Mouse (Mus musculus) intestine, embryonic 15.5 days (tissue): ENCODE data around the gene Mettl9. TPM values are rescaled to one million over a fixed set of nuclear protein-coding genes. Genes with fewer than 3 reads are reported as not detected.
A peak's percentile ranks its signal among the peaks of the same experiment; 100 is the strongest.

Source experiments
- ATAC-seq: fragments of 200-750 bp; cut with Nextera tagmentation; 2 replicates; pipeline ENCODE4 v1.8.0; 2017; ENCODE audit warnings: moderate TSS enrichment, moderate library complexity
- H3K27ac ChIP-seq: fragments of 300-500 bp; sonication (generic); 2 replicates; pipeline ENCODE4 v1.5.1; 2015; ENCODE audit warnings: mild to moderate bottlenecking, inconsistent platforms
- H3K27me3 ChIP-seq: fragments of 300-500 bp; sonication (generic); replicated peaks from 2 replicates; pipeline ENCODE4 v1.6.1; 2015; ENCODE audit warnings: inconsistent platforms
- H3K36me3 ChIP-seq: fragments of 300-500 bp; sonication (generic); 2 replicates; pipeline ENCODE4 v1.6.1; 2015; ENCODE audit warnings: inconsistent platforms
- H3K4me1 ChIP-seq: fragments of 300-500 bp; sonication (generic); replicated peaks from 2 replicates; pipeline ENCODE4 v1.6.1; 2015; ENCODE audit warnings: inconsistent platforms
- H3K4me2 ChIP-seq: fragments of 300-500 bp; sonication (generic); replicated peaks from 2 replicates; pipeline ENCODE4 v1.6.1; 2015; ENCODE audit warnings: mild to moderate bottlenecking, inconsistent platforms
- H3K4me3 ChIP-seq: fragments of 300-500 bp; sonication (generic); replicated peaks from 2 replicates; pipeline ENCODE4 v1.5.1; 2015; ENCODE audit warnings: inconsistent platforms
- H3K9ac ChIP-seq: fragments of 300-500 bp; sonication (generic); 2 replicates; pipeline ENCODE4 v1.6.1; 2015; ENCODE audit warnings: inconsistent platforms
- H3K9me3 ChIP-seq: fragments of 300-500 bp; sonication (generic); 2 replicates; pipeline ENCODE4 v1.6.1; 2016; ENCODE audit warnings: inconsistent platforms
- WGBS: fragments of 180-500 bp; shearing (Covaris S2); methylation state at CpG from one replicate; pipeline ENCODE4 v1.1.7; 2015; 5-methylcytosine and 5-hydroxymethylcytosine counted together
- polyA plus RNA-seq: library from polyadenylated mRNA; unstranded; fragments of >200 nt; fragmentation: Nextera tagmentation; extraction: Ambion mirVana; gene quantifications from 2 replicates; pipeline ENCODE4 v1.2.1, GENCODE M21; 2015

Mettl9 gene
- polyA plus RNA-seq, 1 experiment from 2014 or later, result 158 TPM

- H3K4me2 ChIP-seq, result no peak overlapping the region
- WGBS, result 72% methylated on average over 9 of the region's 9 CpGs
- no peaks in the 10 kb centered on the region for H3K27me3 ChIP-seq
Measured at GRCm38 (mm10) chr7:121082949-121083513, 48.8 kb downstream of the Mettl9 start.

GRCm38 (mm10) chr7:121084840-121085453, 50.7 kb downstream of the Mettl9 start:
- H3K4me1 ChIP-seq, result no peaks in the 10 kb centered on the region
- no peak overlapping the region for H3K4me3 ChIP-seq
- H3K27ac ChIP-seq, result no peak overlapping the region
- ATAC-seq, result no peak
- H3K9ac ChIP-seq, result no peak overlapping the region
- no peaks in the 10 kb centered on the region for H3K36me3 ChIP-seq
- H3K4me2 ChIP-seq, result no peak overlapping the region
- H3K9me3 ChIP-seq, result no peaks in the 10 kb centered on the region
- WGBS, result 61% methylated on average over 8 of the region's 8 CpGs
- H3K27me3 ChIP-seq, result no peaks in the 10 kb centered on the region

More at GRCm38 (mm10) chr7:121082949-121083513, 48.8 kb downstream of the Mettl9 start:
- no peak overlapping the region for H3K9ac ChIP-seq
- no peaks in the 10 kb centered on the region for H3K9me3 ChIP-seq
- no peak overlapping the region for H3K27ac ChIP-seq
- ATAC-seq, result no peak
- no peak overlapping the region for H3K4me3 ChIP-seq
- no peaks in the 10 kb centered on the region for H3K4me1 ChIP-seq
- H3K36me3 ChIP-seq, result no peaks in the 10 kb centered on the region

GRCm38 (mm10) chr7:121085500-121085899, 51.3 kb downstream of the Mettl9 start:
- H3K36me3 ChIP-seq, result no peaks in the 10 kb centered on the region
- ATAC-seq, result no peak
- no peak overlapping the region for H3K4me3 ChIP-seq
- H3K9me3 ChIP-seq, result no peaks in the 10 kb centered on the region
- H3K27me3 ChIP-seq, result no peaks in the 10 kb centered on the region
- H3K27ac ChIP-seq, result no peak overlapping the region
- no peaks in the 10 kb centered on the region for H3K4me1 ChIP-seq
- H3K9ac ChIP-seq, result no peak overlapping the region
- 23% methylated on average over 4 of the region's 4 CpGs for WGBS
- H3K4me2 ChIP-seq, result no peak overlapping the region

- Histone ChIP-seq H3K27ac (no peak overlapping the region), H3K27me3 (no peaks in the 10 kb centered on the region), H3K9ac (no peak overlapping the region), H3K4me2 (no peak overlapping the region), H3K36me3 (no peaks in the 10 kb centered on the region), H3K4me3 (no peak overlapping the region), H3K4me1 (no peaks in the 10 kb centered on the region), H3K9me3 (no peaks in the 10 kb centered on the region)
- no peak for ATAC-seq
- 76% methylated on average over 5 of the region's 5 CpGs for WGBS
Measured at GRCm38 (mm10) chr7:121088745-121089144, 54.5 kb downstream of the Mettl9 start.

- Histone ChIP-seq H3K27ac (no peak overlapping the region), H3K27me3 (no peaks in the 10 kb centered on the region), H3K9me3 (no peaks in the 10 kb centered on the region), H3K4me2 (no peak overlapping the region), H3K4me1 (no peaks in the 10 kb centered on the region), H3K9ac (no peak overlapping the region), H3K36me3 (no peaks in the 10 kb centered on the region), H3K4me3 (no peak overlapping the region)
- WGBS, result 87% methylated on average over 7 of the region's 7 CpGs
- ATAC-seq, result no peak
Measured at GRCm38 (mm10) chr7:121090748-121091147, 56.5 kb downstream of the Mettl9 start.

GRCm38 (mm10) chr7:121093026-121093425, 58.8 kb downstream of the Mettl9 start:
- no peaks in the 10 kb centered on the region for H3K36me3 ChIP-seq
- H3K4me3 ChIP-seq, result no peak overlapping the region
- no peak overlapping the region for H3K4me2 ChIP-seq
- no peaks in the 10 kb centered on the region for H3K4me1 ChIP-seq
- no peaks in the 10 kb centered on the region for H3K27me3 ChIP-seq
- no peak overlapping the region for H3K27ac ChIP-seq
- H3K9me3 ChIP-seq, result no peaks in the 10 kb centered on the region
- no peak overlapping the region for H3K9ac ChIP-seq
- 58% methylated on average over 4 of the region's 4 CpGs for WGBS
- no peak; the same call in 1 of the 2 replicates for ATAC-seq

GRCm38 (mm10) chr7:121098614-121099389, 64.6 kb downstream of the Mettl9 start:
- ATAC-seq, result no peak
- Histone ChIP-seq H3K9ac (no peak overlapping the region), H3K9me3 (no peaks in the 10 kb centered on the region), H3K27ac (no peak overlapping the region), H3K36me3 (no peaks in the 10 kb centered on the region), H3K4me2 (no peak overlapping the region), H3K4me1 (no peaks in the 10 kb centered on the region), H3K27me3 (no peaks in the 10 kb centered on the region), H3K4me3 (no peak overlapping the region)
- WGBS, result 65% methylated on average over 10 of the region's 10 CpGs

GRCm38 (mm10) chr7:121107851-121108250, 73.6 kb downstream of the Mettl9 start:
- H3K36me3 ChIP-seq, result no peaks in the 10 kb centered on the region
- 57% methylated on average over 3 of the region's 3 CpGs for WGBS
- ATAC-seq, result no peak
- no peak overlapping the region for H3K9ac ChIP-seq
- H3K4me2 ChIP-seq, result no peak overlapping the region
- no peaks in the 10 kb centered on the region for H3K4me1 ChIP-seq
- no peak overlapping the region for H3K27ac ChIP-seq
- H3K27me3 ChIP-seq, result no peaks in the 10 kb centered on the region
- no peak overlapping the region for H3K4me3 ChIP-seq
- H3K9me3 ChIP-seq, result no peaks in the 10 kb centered on the region

- WGBS, result 26% methylated on average over 3 of the region's 3 CpGs
- Histone ChIP-seq H3K36me3 (no peaks in the 10 kb centered on the region), H3K9ac (no peak overlapping the region), H3K4me2 (no peak overlapping the region), H3K27ac (no peak overlapping the region), H3K9me3 (no peaks in the 10 kb centered on the region), H3K27me3 (no peaks in the 10 kb centered on the region), H3K4me3 (no peak overlapping the region), H3K4me1 (no peaks in the 10 kb centered on the region)
- peak; percentile 28; the same call in 1 of the 2 replicates for ATAC-seq
Measured at GRCm38 (mm10) chr7:121111321-121111720, 77.1 kb downstream of the Mettl9 start.

- Histone ChIP-seq H3K4me1 (no peaks in the 10 kb centered on the region), H3K27ac (no peak overlapping the region), H3K4me3 (no peak overlapping the region), H3K4me2 (no peak overlapping the region), H3K9ac (no peak overlapping the region), H3K36me3 (no peaks in the 10 kb centered on the region), H3K9me3 (no peaks in the 10 kb centered on the region), H3K27me3 (no peaks in the 10 kb centered on the region)
- no peak for ATAC-seq
- WGBS, result 54% methylated on average over 3 of the region's 3 CpGs
Measured at GRCm38 (mm10) chr7:121111762-121112161, 77.5 kb downstream of the Mettl9 start.

GRCm38 (mm10) chr7:121120143-121120818, 86.0 kb downstream of the Mettl9 start:
- no peak overlapping the region for H3K4me3 ChIP-seq
- H3K4me2 ChIP-seq, result no peak overlapping the region
- H3K4me1 ChIP-seq, result no peaks in the 10 kb centered on the region
- no peak overlapping the region for H3K27ac ChIP-seq
- H3K36me3 ChIP-seq, result no peaks in the 10 kb centered on the region
- no peaks in the 10 kb centered on the region for H3K9me3 ChIP-seq
- 12% methylated on average over 10 of the region's 10 CpGs for WGBS
- ATAC-seq, result peak; percentile 82
- no peaks in the 10 kb centered on the region for H3K27me3 ChIP-seq
- no peak overlapping the region for H3K9ac ChIP-seq
